Mouse (Mus musculus) CH12.LX (cell line): Measurements from ENCODE around the gene Fam126b. TPM values are rescaled to one million over a fixed set of nuclear protein-coding genes. Genes with fewer than 3 reads are reported as not detected.

Experiments used
- DNase-seq: peaks from one replicate; pipeline ENCODE4 v3.0.0-alpha.2; 2013; ENCODE audit errors: extremely low read depth
- H3K27ac ChIP-seq: 2 replicates; pipeline ENCODE4 v1.5.1; 2012; ENCODE audit warnings: low read depth, mild to moderate bottlenecking, control low read depth, moderate library complexity; ENCODE audit not compliant: insufficient read depth
- H3K27me3 ChIP-seq: replicated peaks from 2 replicates; pipeline ENCODE3; 2012; ENCODE audit warnings: inconsistent platforms
- H3K36me3 ChIP-seq, 2 experiments: replicated peaks in 1 of 2; 2 replicates each; pipeline versions ENCODE3 to v1.6.1; 2012; ENCODE audit warnings: inconsistent platforms in 1 of 2, low read length in 1 of 2, mild to moderate bottlenecking in 1 of 2, mixed read lengths in 1 of 2, moderate library complexity in 1 of 2; ENCODE audit not compliant: control insufficient read depth in 1 of 2, insufficient read depth in 1 of 2
- H3K4me1 ChIP-seq, 2 experiments: 2 replicates each; pipeline ENCODE4 v1.6.1; 2012; ENCODE audit warnings: inconsistent platforms in 1 of 2, moderate library complexity in 1 of 2; ENCODE audit not compliant: insufficient read depth in 2 of 2, control insufficient read depth in 1 of 2
- H3K4me2 ChIP-seq: 2 replicates; pipeline ENCODE4 v1.6.1; 2012; ENCODE audit warnings: low read depth, mild to moderate bottlenecking, control low read depth; ENCODE audit not compliant: poor library complexity, insufficient read depth, severe bottlenecking
- H3K4me3 ChIP-seq, 3 experiments: fragments of 150-350 bp in 1 of 3; sonication (generic) in 1 of 3; replicated peaks in 1 of 3; 2 replicates each; pipeline versions ENCODE3 to v1.5.1; 2011 to 2012; ENCODE audit warnings: low read depth in 2 of 3, low read length in 2 of 3, mild to moderate bottlenecking in 2 of 3, moderate library complexity in 2 of 3, control low read depth in 1 of 3, improper control_type of control experiment in 1 of 3, inconsistent platforms in 1 of 3, mixed read lengths in 1 of 3; ENCODE audit not compliant: poor library complexity in 1 of 3
- H3K79me2 ChIP-seq: replicated peaks from 2 replicates; pipeline ENCODE4 v1.6.1; 2012; ENCODE audit warnings: mild to moderate bottlenecking, moderate library complexity; ENCODE audit not compliant: control insufficient read depth, poor library complexity, insufficient read depth, severe bottlenecking; ENCODE audit errors: extremely low read depth
- H3K9ac ChIP-seq: 2 replicates; pipeline ENCODE4 v1.6.1; 2012; ENCODE audit warnings: low read depth, mild to moderate bottlenecking, control low read depth, moderate library complexity; ENCODE audit not compliant: insufficient read depth
- H3K9me3 ChIP-seq: replicated peaks from 2 replicates; pipeline ENCODE3; 2012; ENCODE audit warnings: low read length, inconsistent platforms, mixed read lengths
- BHLHE40 ChIP-seq: IDR thresholded peaks from 2 replicates; pipeline ENCODE4 v1.6.1; 2011; ENCODE audit warnings: mild to moderate bottlenecking, low read depth, low read length, improper control_type of control experiment
- CHD1 ChIP-seq: IDR thresholded peaks from 2 replicates; pipeline ENCODE4 v1.6.1; 2012; ENCODE audit warnings: low read depth, low read length, improper control_type of control experiment, inconsistent platforms
- CHD2 ChIP-seq: IDR thresholded peaks from 2 replicates; pipeline ENCODE4 v1.6.1; 2011; ENCODE audit warnings: low read length, improper control_type of control experiment
- CTCF ChIP-seq, 2 experiments: IDR thresholded peaks in 1 of 2; conservative IDR thresholded peaks in 1 of 2; 2 replicates each; pipeline ENCODE4 v1.5.1; 2011 to 2012; ENCODE audit warnings: low read depth in 2 of 2, low read length in 2 of 2, improper control_type of control experiment in 1 of 2, inconsistent platforms in 1 of 2, mild to moderate bottlenecking in 1 of 2, moderate library complexity in 1 of 2
- E2F4 ChIP-seq: IDR thresholded peaks from 2 replicates; pipeline ENCODE4 v1.6.1; 2011; ENCODE audit warnings: low read depth, low read length, improper control_type of control experiment; ENCODE audit not compliant: insufficient replicate concordance
- ELF1 ChIP-seq: IDR thresholded peaks from 2 replicates; pipeline ENCODE4 v1.6.1; 2014; ENCODE audit warnings: low read depth, mild to moderate bottlenecking, inconsistent platforms, low read length, improper control_type of control experiment
- ETS1 ChIP-seq: conservative IDR thresholded peaks from 2 replicates; pipeline ENCODE4 v1.6.1; 2012; ENCODE audit warnings: low read depth, mild to moderate bottlenecking, inconsistent platforms, low read length, improper control_type of control experiment, moderate library complexity
- HCFC1 ChIP-seq: IDR thresholded peaks from 2 replicates; pipeline ENCODE4 v1.6.1; 2012; ENCODE audit warnings: low read depth, mild to moderate bottlenecking, inconsistent platforms, low read length, improper control_type of control experiment
- IRF4 ChIP-seq: IDR thresholded peaks from 2 replicates; pipeline ENCODE4 v1.6.1; 2014; ENCODE audit warnings: low read depth, mild to moderate bottlenecking, inconsistent platforms, low read length, improper control_type of control experiment
- JUN ChIP-seq: IDR thresholded peaks from 2 replicates; pipeline ENCODE4 v1.6.1; 2011; ENCODE audit warnings: low read depth, mild to moderate bottlenecking, low read length, improper control_type of control experiment, moderate library complexity; ENCODE audit not compliant: insufficient read depth
- JUND ChIP-seq: conservative IDR thresholded peaks from 2 replicates; pipeline ENCODE4 v1.6.1; 2011; ENCODE audit warnings: low read depth, low read length, improper control_type of control experiment
- KAT2A ChIP-seq: IDR thresholded peaks from 2 replicates; pipeline ENCODE4 v1.6.1; 2012; ENCODE audit warnings: low read length, improper control_type of control experiment, inconsistent platforms; ENCODE audit not compliant: insufficient replicate concordance
- MAFK ChIP-seq: IDR thresholded peaks from 2 replicates; pipeline ENCODE4 v1.6.1; 2011; ENCODE audit warnings: low read length, improper control_type of control experiment; ENCODE audit not compliant: insufficient replicate concordance
- MAX ChIP-seq: IDR thresholded peaks from 2 replicates; pipeline ENCODE4 v1.6.1; 2011; ENCODE audit warnings: low read length, improper control_type of control experiment
- MAZ ChIP-seq: IDR thresholded peaks from 2 replicates; pipeline ENCODE4 v1.6.1; 2012; ENCODE audit warnings: low read depth, mild to moderate bottlenecking, inconsistent platforms, low read length, improper control_type of control experiment, moderate library complexity
- MXI1 ChIP-seq: IDR thresholded peaks from 2 replicates; pipeline ENCODE4 v1.6.1; 2011; ENCODE audit warnings: mild to moderate bottlenecking, low read depth, low read length, improper control_type of control experiment
- MYC ChIP-seq: IDR thresholded peaks from 2 replicates; pipeline ENCODE4 v1.6.1; 2011; ENCODE audit warnings: low read depth, mild to moderate bottlenecking, improper control_type of control experiment, low read length
- NELFE ChIP-seq: IDR thresholded peaks from 2 replicates; pipeline ENCODE4 v1.6.1; 2011; ENCODE audit warnings: low read depth, low read length, improper control_type of control experiment
- PAX5 ChIP-seq: IDR thresholded peaks from 2 replicates; pipeline ENCODE4 v1.6.1; 2012; ENCODE audit warnings: low read length, inconsistent platforms, mixed read lengths
- POLR2AphosphoS2 ChIP-seq: IDR thresholded peaks from 2 replicates; pipeline ENCODE4 v1.6.1; 2011; ENCODE audit warnings: low read depth, low read length, improper control_type of control experiment
- RAD21 ChIP-seq: IDR thresholded peaks from 2 replicates; pipeline ENCODE4 v1.6.1; 2011; ENCODE audit warnings: low read depth, mild to moderate bottlenecking, low read length, improper control_type of control experiment, moderate library complexity
- RCOR1 ChIP-seq: conservative IDR thresholded peaks from 2 replicates; pipeline ENCODE4 v1.6.1; 2012; ENCODE audit warnings: low read depth, mild to moderate bottlenecking, inconsistent platforms, low read length, improper control_type of control experiment
- SIN3A ChIP-seq: IDR thresholded peaks from 2 replicates; pipeline ENCODE4 v1.6.1; 2012; ENCODE audit warnings: low read length, improper control_type of control experiment, inconsistent platforms
- SMC3 ChIP-seq: IDR thresholded peaks from 2 replicates; pipeline ENCODE4 v1.6.1; 2011; ENCODE audit warnings: low read depth, low read length, improper control_type of control experiment
- TBP ChIP-seq: conservative IDR thresholded peaks from 2 replicates; pipeline ENCODE4 v1.6.1; 2011; ENCODE audit warnings: low read depth, low read length, improper control_type of control experiment
- TCF12 ChIP-seq: IDR thresholded peaks from 2 replicates; pipeline ENCODE4 v1.6.1; 2014; ENCODE audit warnings: low read depth, mild to moderate bottlenecking, inconsistent platforms, low read length, improper control_type of control experiment
- USF1 ChIP-seq: IDR thresholded peaks from 2 replicates; pipeline ENCODE4 v1.6.1; 2014; ENCODE audit warnings: low read depth, mild to moderate bottlenecking, inconsistent platforms, low read length, improper control_type of control experiment
- USF2 ChIP-seq: conservative IDR thresholded peaks from 2 replicates; pipeline ENCODE4 v1.6.1; 2011; ENCODE audit warnings: low read depth, low read length, improper control_type of control experiment
- ZC3H11A ChIP-seq: IDR thresholded peaks from 2 replicates; pipeline ENCODE4 v1.6.1; 2012; ENCODE audit warnings: low read depth, mild to moderate bottlenecking, inconsistent platforms, low read length, improper control_type of control experiment
- ZKSCAN1 ChIP-seq: IDR thresholded peaks from 2 replicates; pipeline ENCODE4 v1.6.1; 2012; ENCODE audit warnings: low read depth, inconsistent platforms, low read length, improper control_type of control experiment, borderline replicate concordance
- ZMIZ1 ChIP-seq: IDR thresholded peaks from 2 replicates; pipeline ENCODE4 v1.6.1; 2012; ENCODE audit warnings: low read depth, mild to moderate bottlenecking, inconsistent platforms, low read length, improper control_type of control experiment
- ZNF384 ChIP-seq: IDR thresholded peaks from 2 replicates; pipeline ENCODE4 v1.6.1; 2012; ENCODE audit warnings: low read depth, low read length, improper control_type of control experiment, inconsistent platforms
- dilution Hi-C: fragments of 300-500 bp; cut with MboI; formaldehyde crosslinking; loops from 2 replicates; pipeline ENCODE4 v1.14.3; 2020; ENCODE audit warnings: low sequenced_read_pairs; ENCODE audit not compliant: extremely low pct_unique_long_range_greater_than_20kb, extremely low pct_ligation_motif_present
- in situ Hi-C: fragments of 300-500 bp; cut with MboI; formaldehyde crosslinking; loops from 3 replicates; pipeline ENCODE4 v1.14.3; 2019; ENCODE audit warnings: low sequenced_read_pairs, low pct_ligation_motif_present, low pct_unique_long_range_greater_than_20kb, mixed read lengths
- polyA plus RNA-seq: library from polyadenylated mRNA; unstranded; fragments of >175 nt; gene quantifications from 2 replicates; pipeline ENCODE4 v1.2.1, GENCODE M21; 2012; ENCODE audit warnings: low read depth; ENCODE audit not compliant: insufficient read length
- total RNA-seq, 2 experiments: library from RNA; depleted of rRNA; stranded (reverse); fragments of 300-350 nt in 1 of 2; fragments of >200 nt in 1 of 2; gene quantifications; 2 replicates each; pipeline ENCODE4 v1.2.3; 2012 to 2014

Gene Fam126b
- total and polyA plus RNA-seq, 3 experiments: 3.6 to 5.5 (median 4.6) TPM

DNA sequence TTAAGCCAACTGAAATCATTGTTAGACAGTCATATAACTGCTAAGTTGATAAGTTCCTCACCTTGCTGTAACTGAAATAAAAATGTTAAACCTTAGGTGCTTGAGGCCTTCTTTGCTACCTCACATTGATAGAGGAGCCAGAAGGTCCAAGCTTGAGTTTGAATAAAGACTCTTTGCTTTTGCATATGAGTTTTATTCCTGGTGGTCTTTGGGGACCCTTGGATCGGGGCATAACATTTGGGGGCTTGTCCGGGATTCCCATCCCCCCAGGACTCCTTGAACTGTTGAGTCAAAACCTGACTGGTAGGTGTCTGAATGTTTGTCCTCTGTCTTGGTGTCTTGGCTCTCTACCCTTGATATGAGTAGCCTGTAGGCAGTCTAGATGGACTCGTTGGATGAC lies 78.9 kb downstream of the Fam126b start:
- TF ChIP-seq CHD2: 0 out of 2 replicates have a peak, but pooled peaks have one; percentile 41
- no peak for TF ChIP-seq BHLHE40
- no peak for DNase-seq
- Histone ChIP-seq H3K27me3 (no peaks in the 10 kb centered on the region), H3K9ac (no peak overlapping the region), H3K79me2 (peaks cover 23% of the 10 kb centered on the region), H3K9me3 (peaks cover 29% of the 10 kb centered on the region), H3K36me3 (peaks cover 4 to 37% of the 10 kb centered on the region in 2 experiments), H3K4me2 (no peak overlapping the region), H3K4me3 (peak overlapping the region in 1 of 3 experiments; percentile 11), H3K27ac (no peak overlapping the region), H3K4me1 (peaks cover 0 to 11% of the 10 kb centered on the region in 2 experiments; a peak in 3 of 4 replicates)
- dilution Hi-C loops (no loop called here), in situ Hi-C loops (no loop called here)

DNA sequence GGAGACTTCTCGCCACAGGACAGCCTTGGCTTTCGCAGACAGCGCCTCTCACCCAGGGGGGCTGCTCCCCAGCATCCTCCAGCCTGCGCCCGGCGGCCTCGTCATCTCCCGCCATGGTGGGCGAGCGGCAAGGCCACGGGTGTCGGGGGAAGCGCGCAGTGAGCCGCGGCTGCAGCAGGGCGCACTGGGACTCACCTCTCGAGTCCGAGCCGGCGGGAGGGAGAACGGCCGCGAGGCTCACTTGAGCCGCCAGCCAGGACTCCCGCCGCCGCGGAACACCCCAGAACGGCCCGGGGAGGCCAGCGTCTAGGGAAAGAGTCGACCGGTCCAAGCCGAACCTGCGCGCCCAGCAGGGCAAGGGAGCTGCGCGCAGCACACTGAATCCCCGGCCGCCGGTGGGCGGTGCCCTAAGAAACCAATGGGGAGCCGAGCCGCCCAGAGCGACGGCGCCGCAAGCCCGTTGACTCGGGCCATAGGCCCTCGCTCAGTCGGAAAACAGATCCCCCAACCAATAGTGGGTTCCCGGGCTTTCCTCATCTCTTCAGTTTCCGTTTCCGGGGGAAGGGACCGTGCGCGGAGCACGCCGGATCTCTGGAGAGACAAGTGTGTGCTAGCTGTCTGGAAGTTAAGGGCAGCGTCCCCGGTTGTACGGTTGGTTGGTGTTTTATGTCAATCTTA lies 81.4 kb downstream of the Fam126b start, which contains the start of gene Orc2:
Gene Orc2 (minus strand): TSS at position 533 of the 678 bp plus-strand sequence.
- in situ Hi-C loops: no loop called here
- peak; percentile 94 for DNase-seq
- H3K4me2 ChIP-seq: peak within 1 kb of the TSS; percentile 74
- dilution Hi-C loops: no loop called here
- peaks cover 0 to 17% of the 10 kb centered on the region in 2 experiments; a peak in 3 of 4 replicates for H3K4me1 ChIP-seq
- peak within 1 kb of the TSS; percentile 76 to 98 (median 97) for H3K4me3 ChIP-seq
- H3K36me3 ChIP-seq: peaks cover 7 to 45% of the 10 kb centered on the region in 2 experiments
- H3K9ac ChIP-seq: peak within 1 kb of the TSS; percentile 91
- H3K79me2 ChIP-seq: peaks cover 32% of the 10 kb centered on the region
- H3K27me3 ChIP-seq: no peaks in the 10 kb centered on the region
- peak within 1 kb of the TSS; percentile 70 for H3K27ac ChIP-seq
- peaks cover 24% of the 10 kb centered on the region for H3K9me3 ChIP-seq
- TF ChIP-seq HCFC1 (peak; percentile 86), ETS1 (no peak), NELFE (peak; percentile 89), JUND (no peak), ZC3H11A (no peak), USF1 (no peak), TCF12 (peak; percentile 78), MYC (peak; percentile 97), E2F4 (peak; percentile 58; the same call in 1 of the 2 replicates), SMC3 (no peak), RAD21 (no peak), ZNF384 (no peak), RCOR1 (no peak), POLR2AphosphoS2 (peak; percentile 71), ZMIZ1 (peak; percentile 83), TBP (peak; percentile 68; the same call in 1 of the 2 replicates), MAFK (no peak), MAX (peak; percentile 92), SIN3A (peak; percentile 91), KAT2A (peak; percentile 79; the same call in 1 of the 2 replicates), MAZ (no peak), CHD1 (no peak), USF2 (no peak), ELF1 (peak; percentile 79), ZKSCAN1 (no peak), JUN (no peak), PAX5 (no peak), MXI1 (peak; percentile 92), BHLHE40 (0 out of 2 replicates have a peak, but pooled peaks have one; percentile 33), CTCF (conservative IDR thresholded peaks at IDR 0.05 in 1 of 2, IDR thresholded peaks at IDR 0.05 in 1 of 2; ENCODE audit: low read depth in 2 of 2, low read length in 2 of 2) (no peak), IRF4 (peak; percentile 53; the same call in 1 of the 2 replicates)
